Mouse (Mus musculus) layer of hippocampus, postnatal 36 days (tissue): ENCODE data around the gene Slc22a3. TPM values are rescaled to one million over a fixed set of nuclear protein-coding genes. Genes with fewer than 3 reads are reported as not detected.

Source experiments
- DNase-seq, 2 experiments: peaks; one replicate each; pipeline ENCODE4 v3.0.0; 2022
- total RNA-seq, 2 experiments: library from RNA; stranded (reverse); gene quantifications; 2 replicates each; pipeline ENCODE4 v1.2.3; 2021

Gene Slc22a3
- total RNA-seq: under 1 TPM; 0.27 to 0.63 TPM

- no peak for DNase-seq
These were observed at the start of gene Slc22a3 for GRCm38 (mm10) chr17:12507654-12508204. Gene Slc22a3, minus strand, starts transcription at chr17:12507704.

GRCm38 (mm10) chr17:12534353-12535145, 27.0 kb upstream of the Slc22a3 start:
- peak; percentile 31 to 54 for DNase-seq

GRCm38 (mm10) chr17:12532115-12532514, 24.6 kb upstream of the Slc22a3 start:
- peak in 1 of 2 experiments; percentile 18 for DNase-seq

GRCm38 (mm10) chr17:12530081-12530480, 22.6 kb upstream of the Slc22a3 start:
- no peak for DNase-seq

GRCm38 (mm10) chr17:12529384-12529985, 22.0 kb upstream of the Slc22a3 start:
- DNase-seq: no peak

- no peak for DNase-seq
These were observed 11.6 kb upstream of the Slc22a3 start for GRCm38 (mm10) chr17:12519089-12519488.

GRCm38 (mm10) chr17:12518194-12518593, 10.7 kb upstream of the Slc22a3 start:
- DNase-seq: no peak

GRCm38 (mm10) chr17:12513997-12514396, 6.5 kb upstream of the Slc22a3 start:
- DNase-seq: no peak

- no peak for DNase-seq
These were observed 5.8 kb upstream of the Slc22a3 start for GRCm38 (mm10) chr17:12513107-12513923.

- no peak for DNase-seq
These were observed 3.7 kb upstream of the Slc22a3 start for GRCm38 (mm10) chr17:12511193-12511592.

GRCm38 (mm10) chr17:12508376-12508775, 872 bp upstream of the Slc22a3 start:
- DNase-seq: no peak

- no peak for DNase-seq
These were observed 471 bp downstream of the Slc22a3 start for GRCm38 (mm10) chr17:12506903-12507563.

- no peak for DNase-seq
These were observed 1.8 kb downstream of the Slc22a3 start for GRCm38 (mm10) chr17:12505708-12506107.

GRCm38 (mm10) chr17:12499426-12499825, 8.1 kb downstream of the Slc22a3 start:
- no peak for DNase-seq

- no peak for DNase-seq
These were observed 11.9 kb downstream of the Slc22a3 start for GRCm38 (mm10) chr17:12495558-12495957.

- no peak for DNase-seq
These were observed 15.9 kb downstream of the Slc22a3 start for GRCm38 (mm10) chr17:12491591-12491990.

GRCm38 (mm10) chr17:12489888-12490287, 17.6 kb downstream of the Slc22a3 start:
- no peak for DNase-seq

GRCm38 (mm10) chr17:12485657-12486056, 21.8 kb downstream of the Slc22a3 start:
- DNase-seq: no peak

GRCm38 (mm10) chr17:12479416-12479815, 28.1 kb downstream of the Slc22a3 start:
- no peak for DNase-seq

GRCm38 (mm10) chr17:12474509-12475083, 32.9 kb downstream of the Slc22a3 start:
- DNase-seq: no peak

GRCm38 (mm10) chr17:12472547-12472946, 35.0 kb downstream of the Slc22a3 start:
- DNase-seq: no peak

GRCm38 (mm10) chr17:12468745-12469144, 38.8 kb downstream of the Slc22a3 start:
- DNase-seq: no peak
